ENCODE assay signal across 8 mouse cellular contexts in the genomic region with DNA sequence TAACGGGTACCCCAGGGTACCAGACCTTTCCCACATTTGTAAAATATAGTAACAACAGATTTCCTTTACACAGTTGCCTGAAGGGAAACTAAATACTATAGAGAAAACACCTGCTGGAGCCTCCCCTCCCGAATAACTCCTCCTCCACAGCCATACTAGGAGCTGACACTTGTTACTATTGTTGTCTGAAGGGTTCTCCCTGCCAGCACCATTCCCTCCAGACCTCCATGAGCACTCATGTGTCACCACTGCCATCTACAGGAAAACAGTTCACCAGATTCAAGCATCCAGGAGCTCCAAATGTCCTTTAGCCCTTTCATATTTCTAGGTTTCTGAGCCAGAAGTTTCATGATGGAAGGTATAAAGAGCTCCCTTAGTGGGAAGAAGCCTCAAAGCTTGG. TPM values are rescaled to one million over a fixed set of nuclear protein-coding genes. Genes with fewer than 3 reads are reported as not detected.
A peak's percentile ranks its signal among the peaks of the same experiment; 100 is the strongest.
DNase-seq lines count a peak whose midpoint lies in the region; ATAC-seq lines count a peak whose summit lies in the region.

No protein-coding gene starts in this region.

- H3K4me3 ChIP-seq in forebrain, embryonic 13.5 days: no peak overlapping the region

- no peak for ATAC-seq in cerebellum, adult (ENCODE audit: insufficient number of reproducible peaks, low FRiP score, low TSS enrichment)
- peak; percentile 67 for ATAC-seq in forebrain, embryonic 13.5 days
- ATAC-seq in hematopoietic stem cell, adult 5-6 weeks (replicated peaks in 1 of 2; ENCODE audit: insufficient read depth in 1 of 2, low FRiP score in 2 of 2, low TSS enrichment in 1 of 2, low read depth in 1 of 2, poor library complexity in 2 of 2, severe bottlenecking in 2 of 2): peak; percentile 62 to 75

- H3K9ac ChIP-seq in forebrain, embryonic 13.5 days: no peak overlapping the region

- 15% methylated on average over 2 of the region's 2 CpGs for WGBS in forebrain, embryonic 13.5 days

- no peaks in the 10 kb centered on the region for H3K36me3 ChIP-seq in forebrain, embryonic 13.5 days (ENCODE audit: poor library complexity, severe bottlenecking)

- peaks cover 69% of the 10 kb centered on the region for H3K4me1 ChIP-seq in forebrain, embryonic 13.5 days

- H3K4me2 ChIP-seq in forebrain, embryonic 13.5 days: no peak overlapping the region

- no peaks in the 10 kb centered on the region for H3K27me3 ChIP-seq in forebrain, embryonic 13.5 days

- peak overlapping the region; percentile 95 for H3K27ac ChIP-seq in forebrain, embryonic 13.5 days

- peak; percentile 69 for DNase-seq in cerebellum, adult 11 months
- peak; percentile 52 for DNase-seq in brain, embryonic 18.5 days (ENCODE audit: low read depth, low spot score)
- DNase-seq in layer of hippocampus, postnatal 14 days (ENCODE audit: low spot score in 2 of 2): peak; percentile 66 to 87
- peak; percentile 75 for DNase-seq in mesoderm, embryonic 11.5 days (ENCODE audit: low read depth, low spot score)
- DNase-seq in thymus, postnatal 25 days: peak; percentile 71

- H3K9me3 ChIP-seq in forebrain, embryonic 13.5 days (replicated peaks): no peaks in the 10 kb centered on the region

RNA-seq across cellular contexts. Expression of a gene that starts 60.0 kb away (rescaled TPM):
- polyA plus RNA-seq in forebrain, embryonic 13.5 days (2015; fragmentation: Nextera tagmentation; extraction: Ambion mirVana): 29.7 and 35.3 TPM in 2 replicates
- total RNA-seq in hematopoietic stem cell, adult 5-6 weeks (2017): 13.0 and 13.5 TPM in 2 replicates
- total RNA-seq in layer of hippocampus, postnatal 14 days (2021): 100 to 1,000 TPM; 140 to 147 TPM
